Mouse (Mus musculus): Measurements from ENCODE around the gene Plcb3.

DNA sequence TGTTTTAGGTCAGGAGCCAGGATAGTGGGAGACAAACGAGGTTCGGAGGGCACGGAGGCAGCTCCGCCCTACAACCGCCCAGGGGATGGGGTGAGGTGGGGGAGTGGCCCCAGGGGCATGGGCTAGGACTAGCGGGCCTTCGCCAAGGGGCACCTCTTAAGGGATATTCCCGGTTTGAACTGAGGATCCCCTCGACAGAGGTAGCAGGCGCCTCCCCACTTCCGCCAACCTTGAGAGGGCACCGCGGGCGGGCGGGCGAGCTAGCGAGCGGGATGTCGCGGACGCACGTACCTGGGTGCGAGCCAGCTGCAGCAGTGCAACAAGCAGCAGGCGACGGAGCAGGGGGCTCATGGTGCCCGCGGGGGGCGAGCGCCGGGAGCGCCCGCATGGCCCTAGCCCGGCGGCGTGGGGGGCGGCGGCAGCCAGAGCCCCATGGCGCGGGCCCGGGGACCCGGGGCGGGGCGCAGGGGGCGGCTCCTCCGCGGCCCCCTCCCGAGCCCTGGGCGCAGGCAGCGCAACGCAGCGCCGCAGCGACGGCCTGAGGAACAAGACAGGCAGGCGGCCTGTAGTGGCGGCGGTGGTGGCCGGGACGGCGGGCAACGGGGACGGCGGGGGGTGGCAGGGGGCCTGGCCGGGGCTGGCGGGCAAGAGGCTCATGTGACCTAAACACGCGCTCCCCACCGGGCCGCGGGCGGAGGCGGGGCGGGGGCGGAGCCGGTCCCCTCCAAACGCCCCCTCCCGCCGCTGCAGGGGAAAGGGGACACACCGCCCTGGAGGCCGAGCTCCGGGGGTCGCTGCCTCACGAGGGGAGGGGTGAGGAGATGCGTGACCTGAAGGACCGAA, 11.0 kb upstream of the Plcb3 start, which contains the start of gene Vegfb:
- TF ChIP-seq GATA1 (IDR thresholded peaks at IDR 0.05; ENCODE audit: borderline replicate concordance, low read length), result no peak
- no peak for TF ChIP-seq FLI1 (IDR thresholded peaks at IDR 0.05; ENCODE audit: low read length)

Data from megakaryocyte, embryonic 14.5 days (primary cell).